Mouse (Mus musculus) midbrain, postnatal 0 days (tissue): ENCODE measurements around the gene Polr2b. TPM values are rescaled to one million over a fixed set of nuclear protein-coding genes. Genes with fewer than 3 reads are reported as not detected.

Source experiments
- ATAC-seq: fragments of 200-750 bp; cut with Nextera tagmentation; 2 replicates; pipeline ENCODE4 v1.8.0; 2017; ENCODE audit warnings: moderate number of reproducible peaks, mild to moderate bottlenecking, moderate TSS enrichment, moderate library complexity; ENCODE audit not compliant: low FRiP score
- DNase-seq: peaks from one replicate; pipeline ENCODE4 v3.0.0-alpha.2; 2015; ENCODE audit warnings: low spot score
- H3K27ac ChIP-seq: fragments of 300-500 bp; sonication (generic); 2 replicates; pipeline ENCODE4 v1.5.1; 2014; ENCODE audit warnings: low read depth, mild to moderate bottlenecking, low read length, mixed read lengths
- H3K27me3 ChIP-seq: fragments of 300-500 bp; sonication (generic); 2 replicates; pipeline ENCODE4 v1.6.1; 2014; ENCODE audit warnings: low read length, control low read depth, mixed read lengths; ENCODE audit not compliant: insufficient read depth
- H3K36me3 ChIP-seq: fragments of 300-500 bp; sonication (generic); 2 replicates; pipeline ENCODE4 v1.6.1; 2014; ENCODE audit warnings: low read length, control low read depth, mixed read lengths; ENCODE audit not compliant: insufficient read depth
- H3K4me1 ChIP-seq: fragments of 300-500 bp; sonication (generic); 2 replicates; pipeline ENCODE4 v1.6.1; 2014; ENCODE audit warnings: mild to moderate bottlenecking, control low read depth, antibody characterized with exemption, low read length, mixed read lengths; ENCODE audit not compliant: insufficient read depth
- H3K4me2 ChIP-seq: fragments of 300-500 bp; sonication (generic); 2 replicates; pipeline ENCODE4 v1.6.1; 2014; ENCODE audit warnings: low read depth, mild to moderate bottlenecking, low read length, mixed read lengths; ENCODE audit not compliant: poor library complexity, severe bottlenecking
- H3K4me3 ChIP-seq: fragments of 300-500 bp; sonication (generic); 2 replicates; pipeline ENCODE4 v1.5.1; 2014; ENCODE audit warnings: low read depth, mild to moderate bottlenecking, low read length, moderate library complexity
- H3K9ac ChIP-seq: fragments of 300-500 bp; sonication (generic); replicated peaks from 2 replicates; pipeline ENCODE4 v1.6.1; 2014; ENCODE audit warnings: mild to moderate bottlenecking, low read length, moderate library complexity, mixed read lengths; ENCODE audit not compliant: poor library complexity, severe bottlenecking
- H3K9me3 ChIP-seq: fragments of 300-500 bp; sonication (generic); 2 replicates; pipeline ENCODE4 v1.6.1; 2016; ENCODE audit warnings: low read length, control low read depth
- CTCF ChIP-seq: IDR thresholded peaks from 2 replicates; pipeline ENCODE4 v1.5.1; 2016; ENCODE audit warnings: antibody characterized with exemption, mild to moderate bottlenecking
- WGBS: fragments of 180-500 bp; shearing (Covaris S2); extraction: QIAGEN DNeasy Blood & Tissue Kit; methylation state at CpG from one replicate; pipeline ENCODE4 v1.1.7; 2014; 5-methylcytosine and 5-hydroxymethylcytosine counted together
- polyA plus RNA-seq: library from polyadenylated mRNA; unstranded; fragments of >200 nt; fragmentation: Nextera tagmentation; extraction: Ambion mirVana; gene quantifications from 2 replicates; pipeline ENCODE4 v1.2.1, GENCODE M21; 2015
- total RNA-seq: library from RNA; depleted of rRNA; stranded (reverse); fragments of >200 nt; gene quantifications from 2 replicates; pipeline ENCODE4 v1.2.3, GENCODE M21; 2014

Gene Polr2b
- total and polyA plus RNA-seq, 2 experiments from 2014 or later: 52.0 to 70.2 TPM

DNA sequence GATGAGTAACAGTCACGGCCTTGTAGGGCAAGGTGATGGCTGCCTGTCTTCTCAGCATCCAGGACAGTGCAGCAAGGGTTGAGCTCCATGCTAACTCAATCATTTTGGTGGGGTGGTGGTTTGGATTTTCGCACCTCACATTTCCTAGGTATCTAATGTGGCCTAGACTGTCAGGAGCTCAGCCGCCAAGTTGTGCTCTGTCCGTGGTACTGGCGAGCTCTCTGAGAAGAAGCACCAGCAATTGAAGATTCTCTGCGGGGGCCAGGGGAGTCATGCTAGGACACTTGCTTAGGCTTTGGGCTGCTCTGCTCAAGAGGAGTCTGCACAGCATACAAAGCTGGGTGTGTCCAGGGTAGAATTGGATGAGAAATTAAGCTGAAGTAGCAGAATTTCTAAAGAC is 22.0 kb upstream of the Polr2b start:
- H3K27me3 ChIP-seq: no peaks in the 10 kb centered on the region
- ATAC-seq (no peak; the same call in 1 of the 2 replicates), DNase-seq (no peak)
- no peak overlapping the region for H3K4me2 ChIP-seq
- peaks cover 31% of the 10 kb centered on the region for H3K36me3 ChIP-seq
- H3K9me3 ChIP-seq: no peaks in the 10 kb centered on the region
- no peak overlapping the region for H3K27ac ChIP-seq
- no peaks in the 10 kb centered on the region for H3K4me1 ChIP-seq
- H3K4me3 ChIP-seq: no peak overlapping the region
- TF ChIP-seq CTCF: no peak
- no peak overlapping the region for H3K9ac ChIP-seq
- 85% methylated on average over 6 of the region's 6 CpGs for WGBS

DNA sequence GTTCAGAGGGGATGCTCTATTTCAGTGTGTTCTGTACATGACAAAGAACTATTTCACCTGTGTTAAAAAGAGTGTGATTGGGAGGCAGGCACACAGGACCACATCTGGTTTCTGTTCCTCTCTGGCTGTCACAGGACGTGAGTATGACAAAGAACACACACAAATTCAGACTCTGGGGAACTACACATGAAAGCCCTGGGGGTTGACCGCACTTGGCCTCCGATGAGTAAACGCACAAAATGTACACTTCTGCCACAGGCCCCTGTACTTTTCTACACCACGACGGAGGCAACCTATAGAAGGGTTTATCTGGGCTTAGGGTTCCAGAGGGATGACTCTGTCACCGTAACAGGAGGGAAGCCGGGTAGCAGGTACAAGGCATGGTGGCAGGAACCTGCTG is 20.3 kb upstream of the Polr2b start:
- Histone ChIP-seq H3K9me3 (no peaks in the 10 kb centered on the region), H3K27ac (no peak overlapping the region), H3K4me3 (no peak overlapping the region), H3K4me1 (no peaks in the 10 kb centered on the region), H3K9ac (no peak overlapping the region), H3K27me3 (no peaks in the 10 kb centered on the region), H3K36me3 (peaks cover 45% of the 10 kb centered on the region), H3K4me2 (no peak overlapping the region)
- WGBS: 89% methylated on average over 8 of the region's 8 CpGs
- no peak for TF ChIP-seq CTCF
- DNase-seq: no peak
- ATAC-seq: no peak

DNA sequence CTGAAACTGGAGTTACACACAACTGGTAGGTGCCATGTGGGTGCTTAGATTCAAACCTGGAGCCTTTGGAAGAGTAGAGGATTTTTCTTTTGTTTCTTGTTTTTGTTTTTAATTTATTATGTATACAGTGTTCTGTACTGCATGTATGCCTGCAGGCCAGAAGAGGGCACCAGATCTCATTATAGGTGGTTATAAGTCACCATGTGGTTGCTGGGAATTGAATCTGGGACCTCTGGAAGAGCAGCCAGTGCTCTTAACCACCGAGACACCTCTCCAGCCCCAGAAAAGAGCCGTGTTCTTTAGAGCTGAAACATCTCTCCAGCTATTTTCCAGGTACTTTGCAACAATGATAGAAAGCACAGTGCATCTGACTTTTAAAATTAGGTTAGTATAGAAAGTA is 19.3 kb upstream of the Polr2b start:
- H3K27ac ChIP-seq: no peak overlapping the region
- peaks cover 48% of the 10 kb centered on the region for H3K36me3 ChIP-seq
- no peaks in the 10 kb centered on the region for H3K9me3 ChIP-seq
- no peak for ATAC-seq
- no peak overlapping the region for H3K4me3 ChIP-seq
- WGBS: 96% methylated on average over 2 of the region's 2 CpGs
- H3K9ac ChIP-seq: no peak overlapping the region
- H3K4me1 ChIP-seq: no peaks in the 10 kb centered on the region
- no peak overlapping the region for H3K4me2 ChIP-seq
- H3K27me3 ChIP-seq: no peaks in the 10 kb centered on the region
- TF ChIP-seq CTCF: peak; percentile 28; the same call in 1 of the 2 replicates
- DNase-seq: no peak

DNA sequence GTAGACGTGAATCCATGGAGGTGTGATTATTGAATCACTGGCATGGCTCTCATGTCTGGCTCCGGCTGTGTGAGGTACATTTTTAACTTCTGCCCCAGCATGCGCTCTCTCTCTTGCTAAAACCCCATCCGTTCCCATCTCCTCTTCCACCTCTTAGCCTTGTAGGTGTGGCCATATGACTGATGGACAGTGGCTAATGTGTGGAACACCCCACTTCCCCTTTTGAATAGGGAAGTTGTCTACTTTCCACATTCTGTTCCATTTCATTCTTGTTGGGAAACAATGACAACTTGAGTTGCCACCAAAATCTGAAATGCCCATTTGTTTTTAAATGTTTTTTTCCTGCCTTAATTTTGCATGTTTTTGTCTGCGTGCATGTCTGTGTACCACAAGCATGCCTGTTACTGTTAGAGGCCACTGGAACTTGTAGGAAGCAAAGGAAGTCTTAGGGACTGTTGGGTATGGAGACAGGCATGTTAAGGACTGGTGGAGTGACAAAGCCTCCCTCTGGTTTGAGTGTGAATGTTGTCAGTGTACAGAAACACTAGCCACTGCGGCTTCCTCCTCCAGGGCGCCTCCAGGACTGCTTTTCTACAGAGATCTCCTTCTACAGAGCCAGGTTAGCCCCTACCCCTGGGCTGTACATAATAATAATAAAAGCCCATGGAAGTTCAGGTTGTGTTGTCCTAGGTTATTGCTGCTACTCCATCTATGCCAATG is 17.0 kb upstream of the Polr2b start:
- H3K4me2 ChIP-seq: no peak overlapping the region
- ATAC-seq (no peak), DNase-seq (no peak)
- H3K27ac ChIP-seq: no peak overlapping the region
- H3K9ac ChIP-seq: no peak overlapping the region
- no peaks in the 10 kb centered on the region for H3K9me3 ChIP-seq
- no peaks in the 10 kb centered on the region for H3K4me1 ChIP-seq
- no peak overlapping the region for H3K4me3 ChIP-seq
- WGBS: 96% methylated on average over 7 of the region's 7 CpGs
- no peaks in the 10 kb centered on the region for H3K27me3 ChIP-seq
- TF ChIP-seq CTCF: no peak
- H3K36me3 ChIP-seq: peaks cover 54% of the 10 kb centered on the region

DNA sequence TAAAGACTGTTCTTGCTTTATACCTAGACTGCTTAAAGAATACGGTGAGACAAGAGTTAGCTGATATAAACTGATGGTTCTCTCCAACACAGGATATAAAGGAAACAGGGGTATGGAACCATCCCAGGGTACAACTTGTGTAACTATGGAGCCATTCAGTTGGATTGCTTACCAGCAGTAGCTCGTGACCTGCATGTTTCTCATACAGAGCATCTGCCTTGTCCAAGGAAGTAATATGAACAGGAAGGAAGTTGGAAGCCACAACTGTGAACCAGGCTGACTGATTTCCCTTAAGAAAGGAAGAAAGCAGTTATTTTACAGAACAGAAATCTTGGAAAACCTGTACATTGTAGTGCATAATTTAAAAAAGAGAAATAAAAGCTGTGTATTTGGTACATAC is 10.5 kb upstream of the Polr2b start:
- Histone ChIP-seq H3K36me3 (peaks cover 35% of the 10 kb centered on the region), H3K9ac (no peak overlapping the region), H3K9me3 (no peaks in the 10 kb centered on the region), H3K4me1 (no peaks in the 10 kb centered on the region), H3K27ac (no peak overlapping the region), H3K4me2 (no peak overlapping the region), H3K27me3 (no peaks in the 10 kb centered on the region), H3K4me3 (no peak overlapping the region)
- 99% methylated on average over 2 of the region's 2 CpGs for WGBS
- no peak for TF ChIP-seq CTCF
- DNase-seq: no peak
- no peak for ATAC-seq

DNA sequence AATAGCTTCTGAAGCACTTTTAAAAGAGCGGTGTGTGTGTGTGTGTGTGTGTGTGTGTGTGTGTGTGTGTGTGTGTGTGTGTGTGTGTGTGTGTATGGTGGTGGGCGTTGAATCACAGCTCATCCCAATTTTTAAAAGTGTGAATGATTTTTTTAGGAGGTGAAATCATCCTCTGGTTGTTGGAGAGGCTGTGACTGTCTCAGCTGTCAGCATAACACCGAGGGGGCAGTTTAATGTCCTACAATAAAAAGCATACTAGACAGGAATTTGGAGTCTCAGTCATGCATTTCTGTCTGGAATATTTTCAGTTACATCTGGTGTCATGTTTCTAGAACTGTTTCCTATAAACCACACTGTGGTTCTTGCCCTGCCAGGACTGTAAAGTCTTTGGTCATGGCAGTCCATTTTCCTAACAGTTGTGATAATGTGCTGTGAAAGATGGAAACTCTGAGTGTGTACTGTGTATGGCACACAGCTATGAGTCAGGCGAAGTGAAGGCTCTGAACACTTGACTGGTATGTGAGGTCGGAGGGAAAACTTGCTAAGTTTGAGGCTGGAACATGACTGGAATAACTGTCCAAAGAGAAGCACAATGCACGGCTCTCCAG is 8.5 kb upstream of the Polr2b start:
- Histone ChIP-seq H3K27me3 (no peaks in the 10 kb centered on the region), H3K4me3 (no peak overlapping the region), H3K4me1 (no peaks in the 10 kb centered on the region), H3K9ac (no peak overlapping the region), H3K4me2 (no peak overlapping the region), H3K9me3 (no peaks in the 10 kb centered on the region), H3K27ac (no peak overlapping the region), H3K36me3 (peaks cover 28% of the 10 kb centered on the region)
- 94% methylated on average over 6 of the region's 6 CpGs for WGBS
- no peak for TF ChIP-seq CTCF
- ATAC-seq: no peak
- DNase-seq: no peak
